Mouse (Mus musculus): Measurements from ENCODE around the gene Cryzl1.

DNA sequence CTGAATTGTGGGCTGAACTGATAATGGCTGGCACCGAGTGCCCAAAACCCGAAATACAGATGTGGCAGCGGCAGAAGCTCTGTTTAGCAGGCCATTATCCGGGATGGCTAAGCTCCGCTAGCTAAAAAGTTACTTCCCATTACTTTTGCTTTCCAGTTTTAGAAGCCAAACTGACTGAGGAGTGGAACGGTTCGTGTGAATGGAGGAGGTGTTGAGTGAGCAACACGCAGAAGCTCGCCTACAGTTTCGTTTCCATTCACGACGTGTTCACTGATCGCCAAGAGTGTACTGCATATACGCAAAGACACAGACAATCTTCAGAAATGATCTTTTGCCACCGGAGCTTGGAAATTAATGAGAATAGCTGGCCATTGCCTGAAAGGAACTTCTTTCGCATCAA, 66.4 kb downstream of the Cryzl1 start:
- TF ChIP-seq POLR2A (IDR thresholded peaks at IDR 0.05; ENCODE audit: control insufficient read depth in 1 of 2, insufficient read depth in 1 of 2, low read depth in 1 of 2, low read length in 2 of 2, poor library complexity in 1 of 2) (0 out of 4 replicates have a peak, but pooled peaks of 1 of the 2 experiments have one; percentile 10), SMC3 (IDR thresholded peaks at IDR 0.05; ENCODE audit: low read depth, low read length) (no peak), EP300 (IDR thresholded peaks at IDR 0.05; ENCODE audit: low read depth in 1 of 2, low read length in 2 of 2) (no peak), NELFE (IDR thresholded peaks at IDR 0.05; ENCODE audit: low read depth, low read length) (no peak), TBP (IDR thresholded peaks at IDR 0.05; ENCODE audit: low read depth, low read length) (no peak), CTCF (IDR thresholded peaks at IDR 0.05 in 2 of 3, conservative IDR thresholded peaks at IDR 0.05 in 1 of 3; ENCODE audit: control insufficient read depth in 1 of 3, insufficient read depth in 1 of 3, low read depth in 2 of 3, low read length in 3 of 3, poor library complexity in 1 of 3, severe bottlenecking in 1 of 3) (no peak), USF2 (IDR thresholded peaks at IDR 0.05; ENCODE audit: borderline replicate concordance in 1 of 2, insufficient read depth in 1 of 2, low read depth in 1 of 2, low read length in 2 of 2) (no peak), KAT2A (conservative IDR thresholded peaks at IDR 0.05; ENCODE audit: low read depth, low read length) (no peak), NRF1 (IDR thresholded peaks at IDR 0.05; ENCODE audit: insufficient read depth, low read depth, low read length, poor library complexity, severe bottlenecking) (no peak)

Measured in MEL (cell line).